Mouse (Mus musculus) lung, postnatal 4 days (tissue): ENCODE measurements around the gene Cdcp2.

Experiments
- DNase-seq, 2 experiments: peaks; one replicate each; pipeline ENCODE4 v3.0.0; 2021

Cdcp2 gene

GRCm38 (mm10) chr4:107135663-107136062 lies 39.0 kb downstream of the Cdcp2 start:
- no peak for DNase-seq

DNA sequence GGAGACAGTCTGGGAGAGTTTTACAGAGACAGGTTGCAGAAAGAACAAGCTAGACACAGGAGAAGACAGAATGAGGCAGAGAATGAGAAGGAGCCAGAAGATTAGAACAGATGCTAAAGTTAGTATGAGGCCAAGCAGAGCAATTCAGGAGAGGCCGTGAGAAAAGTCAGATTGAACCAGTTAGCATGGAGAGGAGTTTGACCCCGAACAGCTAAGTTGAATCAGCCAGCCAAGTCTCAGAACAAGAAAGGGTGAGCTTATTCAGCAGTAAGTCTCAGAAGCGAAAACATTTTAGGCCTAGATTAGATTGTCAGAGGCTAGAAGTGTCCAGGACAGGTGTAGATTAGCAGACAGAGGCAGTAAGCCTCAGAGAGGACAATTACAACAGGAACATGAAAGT lies 39.8 kb downstream of the Cdcp2 start:
- no peak for DNase-seq

GRCm38 (mm10) chr4:107138948-107139835 lies 42.5 kb downstream of the Cdcp2 start:
- DNase-seq, result peak in 1 of 2 experiments; percentile 5

GRCm38 (mm10) chr4:107139836-107140631 lies 43.3 kb downstream of the Cdcp2 start:
- peak; percentile 24 to 51 for DNase-seq

GRCm38 (mm10) chr4:107143511-107143910 lies 46.8 kb downstream of the Cdcp2 start:
- no peak for DNase-seq

DNA sequence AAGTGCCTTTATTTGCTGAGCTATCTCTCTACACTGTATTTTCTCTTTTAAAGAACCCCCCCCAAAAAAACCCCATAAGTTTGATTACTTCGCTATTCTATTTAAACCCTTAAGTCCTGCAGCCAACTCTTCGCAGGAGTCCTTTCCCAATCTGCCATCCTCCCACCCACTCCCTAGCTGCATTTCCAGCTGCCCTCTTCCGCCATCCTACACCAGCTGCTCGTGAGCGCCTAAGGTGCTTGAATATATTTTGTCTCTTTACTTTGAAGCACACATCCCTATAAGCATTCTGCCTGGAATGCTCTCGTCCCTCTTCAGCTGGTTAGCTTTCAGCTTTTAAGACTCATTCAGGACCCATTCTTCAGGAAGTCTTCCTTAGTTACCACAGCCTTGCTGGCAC lies 54.3 kb downstream of the Cdcp2 start:
- DNase-seq, result no peak

DNA sequence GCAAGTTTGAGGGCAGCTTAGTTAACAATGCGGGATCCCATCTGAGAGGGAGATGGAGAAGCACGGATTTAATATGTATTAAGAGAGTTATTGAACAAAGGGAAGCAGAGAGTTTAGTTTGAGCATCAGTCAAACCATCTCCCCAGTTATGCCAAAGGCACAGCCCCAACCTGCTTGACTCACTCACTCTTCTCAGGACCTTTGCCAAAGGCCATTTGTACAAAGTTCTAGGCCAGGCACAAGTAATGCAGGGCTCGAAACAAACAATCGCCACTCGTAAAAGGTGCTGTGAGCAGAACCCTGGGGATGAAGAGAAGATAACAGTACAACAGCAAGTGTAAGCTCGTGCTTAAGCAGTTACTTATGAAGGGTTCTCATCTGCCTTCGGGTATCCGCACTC lies 55.9 kb downstream of the Cdcp2 start:
- no peak for DNase-seq

DNA sequence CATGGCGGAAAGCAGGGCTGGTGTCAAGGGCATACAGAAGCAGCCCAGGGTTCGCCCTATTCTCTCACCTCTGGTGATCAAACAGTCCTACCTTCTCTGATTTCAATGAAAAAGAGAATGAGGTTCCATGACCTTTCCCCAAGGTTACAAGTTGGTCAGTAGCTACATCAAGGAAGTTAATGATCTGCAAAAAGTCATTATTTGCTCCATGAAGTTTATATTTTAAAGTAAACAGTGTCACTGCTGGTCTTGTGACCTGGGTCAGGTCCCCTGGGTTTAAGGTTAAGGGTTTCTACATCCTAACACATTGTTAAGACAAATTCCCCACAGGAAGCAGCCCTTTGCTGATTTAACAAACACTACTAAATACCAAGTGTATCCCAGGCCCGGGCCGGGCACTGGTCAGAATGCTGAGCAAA lies 60.3 kb downstream of the Cdcp2 start:
- no peak for DNase-seq

DNA sequence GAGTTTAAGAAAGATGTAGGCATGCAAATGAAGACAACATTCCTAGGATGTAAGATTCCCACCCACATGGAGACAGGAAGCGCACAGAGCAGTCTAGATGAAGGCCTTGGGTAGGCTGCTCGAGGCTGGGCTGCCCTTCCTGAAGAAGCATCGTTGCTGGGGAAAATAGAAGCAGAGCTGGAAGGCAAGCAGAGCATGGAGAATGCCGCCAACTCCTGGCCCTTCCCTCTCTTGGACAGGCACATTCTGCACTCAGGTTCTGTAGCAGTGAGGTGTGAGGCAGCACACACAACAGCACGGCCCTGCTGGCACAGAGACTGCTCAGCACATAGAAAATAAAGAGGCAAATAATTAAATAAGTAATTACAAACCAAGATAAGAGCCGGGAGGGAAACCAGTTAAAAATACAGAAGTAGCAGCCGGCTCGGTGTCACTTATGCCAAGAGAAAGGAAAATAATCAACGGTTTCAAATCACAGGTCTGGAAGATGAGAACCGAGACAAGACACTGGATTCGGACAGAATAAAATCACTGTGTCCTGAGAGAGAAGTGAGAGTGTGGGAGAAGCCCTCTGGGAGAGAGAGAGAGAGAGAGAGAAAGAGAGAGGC lies 62.6 kb downstream of the Cdcp2 start:
- DNase-seq, result no peak

DNA sequence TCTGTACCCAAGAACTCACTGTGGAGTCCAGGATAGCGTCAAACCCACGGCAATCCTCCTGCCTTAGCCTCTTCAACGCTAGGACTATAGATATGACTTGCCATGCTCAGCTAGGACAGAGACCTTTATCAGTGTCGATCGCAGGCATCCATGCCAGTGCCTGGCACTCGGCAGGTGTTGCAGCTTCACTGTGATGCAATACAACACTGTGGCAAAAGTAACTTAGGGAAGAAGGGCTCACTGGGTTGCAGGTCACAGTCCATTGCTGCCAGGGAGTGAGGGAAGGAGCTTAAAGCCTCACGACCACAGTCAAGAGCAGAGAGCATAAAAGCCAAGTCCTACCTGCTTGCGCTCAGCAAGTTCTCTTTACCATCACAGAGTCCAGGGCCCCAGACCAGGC lies 63.5 kb downstream of the Cdcp2 start:
- DNase-seq, result no peak
